Mouse (Mus musculus): Measurements from ENCODE around the gene Fem1a.

GRCm38 (mm10) chr17:56211090-56211489 is 45.5 kb upstream of the Fem1a start:
- TF ChIP-seq GATA1 (IDR thresholded peaks at IDR 0.05; ENCODE audit: borderline replicate concordance, low read length) (no peak), FLI1 (IDR thresholded peaks at IDR 0.05; ENCODE audit: low read length) (no peak)
